Mouse (Mus musculus) G1E (cell line): Measurements from ENCODE around the gene Iqschfp. TPM values are rescaled to one million over a fixed set of nuclear protein-coding genes. Genes with fewer than 3 reads are reported as not detected.

Experiments
- ATAC-seq: 2 replicates; pipeline ENCODE4 v1.8.0; 2016; ENCODE audit warnings: mild to moderate bottlenecking; ENCODE audit not compliant: insufficient number of reproducible peaks, poor library complexity, low FRiP score, severe bottlenecking; ENCODE audit errors: extremely low read depth
- DNase-seq: peaks from one replicate; pipeline ENCODE4 v3.0.0; 2012; ENCODE audit warnings: low spot score
- H3K27me3 ChIP-seq: 2 replicates; pipeline ENCODE4 v1.6.1; 2012; ENCODE audit warnings: mild to moderate bottlenecking, low read length, inconsistent platforms; ENCODE audit not compliant: insufficient read depth
- H3K36me3 ChIP-seq: replicated peaks from 2 replicates; pipeline ENCODE3; 2012; ENCODE audit warnings: mild to moderate bottlenecking, inconsistent platforms
- H3K4me1 ChIP-seq: 2 replicates; pipeline ENCODE4 v1.6.1; 2012; ENCODE audit warnings: low read depth, low read length, inconsistent platforms, mixed read lengths; ENCODE audit not compliant: insufficient read depth
- H3K4me3 ChIP-seq: 2 replicates; pipeline ENCODE4 v1.5.1; 2012; ENCODE audit warnings: low read depth, mild to moderate bottlenecking, inconsistent platforms, low read length, moderate library complexity, mixed read lengths
- H3K9me3 ChIP-seq: replicated peaks from 2 replicates; pipeline ENCODE4 v1.6.1; 2012; ENCODE audit warnings: inconsistent platforms
- CTCF ChIP-seq: IDR thresholded peaks from 2 replicates; pipeline ENCODE4 v1.5.1; 2012; ENCODE audit warnings: low read depth, low read length, inconsistent platforms, mixed read lengths
- GATA1 ChIP-seq: IDR thresholded peaks from 2 replicates; pipeline ENCODE4 v1.6.1; 2012; ENCODE audit warnings: borderline replicate concordance, low read length, inconsistent platforms, mixed read lengths
- GATA2 ChIP-seq: IDR thresholded peaks from 2 replicates; pipeline ENCODE4 v1.6.1; 2012; ENCODE audit warnings: low read depth, low read length, inconsistent platforms, borderline replicate concordance
- POLR2AphosphoS5 ChIP-seq: IDR thresholded peaks from 2 replicates; pipeline ENCODE4 v1.6.1; 2012; ENCODE audit warnings: low read depth, low read length, inconsistent platforms; ENCODE audit not compliant: insufficient replicate concordance
- TAL1 ChIP-seq: conservative IDR thresholded peaks from 2 replicates; pipeline ENCODE4 v1.6.1; 2012; ENCODE audit warnings: low read depth, low read length, inconsistent platforms, mixed read lengths
- polyA plus RNA-seq: library from polyadenylated mRNA; stranded (reverse); fragments of >175 nt; gene quantifications from 2 replicates; pipeline ENCODE4 v1.2.3, GENCODE M21; 2012
- total RNA-seq, 2 experiments: library from RNA; stranded (forward) in 1 of 2; stranded (reverse) in 1 of 2; fragments of 200-1000 nt in 1 of 2; fragments of >200 nt in 1 of 2; fragmentation: Nextera tagmentation in 1 of 2; gene quantifications; 2 replicates each; pipeline ENCODE4 v1.2.3; 2014 to 2017

Iqschfp gene
- total and polyA plus RNA-seq, 3 experiments: not detected

DNA sequence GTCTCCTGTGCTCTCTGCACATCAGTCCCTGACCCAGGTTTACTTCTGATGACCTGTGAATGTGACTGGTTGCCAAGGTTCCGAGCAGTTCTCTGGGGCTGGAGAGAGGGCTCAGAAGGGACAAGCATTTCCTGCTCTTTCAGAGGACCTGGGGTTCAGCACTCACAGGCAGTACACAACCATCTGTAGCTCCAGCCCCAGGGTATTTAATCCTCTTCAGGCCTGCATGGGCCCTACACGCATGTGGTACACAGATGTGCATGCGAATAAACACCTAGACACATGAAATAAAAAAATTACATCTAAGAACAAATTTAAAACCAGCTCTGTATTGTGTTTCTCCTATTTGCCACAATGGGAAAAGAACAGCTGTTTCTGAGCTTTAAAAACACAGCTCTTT lies 676.1 kb downstream of the Iqschfp start:
- ATAC-seq (no peak), DNase-seq (no peak)
- no peaks in the 10 kb centered on the region for H3K36me3 ChIP-seq
- H3K4me3 ChIP-seq: no peak overlapping the region
- no peaks in the 10 kb centered on the region for H3K4me1 ChIP-seq
- TF ChIP-seq POLR2AphosphoS5 (no peak), TAL1 (no peak), GATA1 (no peak), GATA2 (no peak), CTCF (no peak)
- H3K9me3 ChIP-seq: peaks cover 35% of the 10 kb centered on the region
- peaks cover 2% of the 10 kb centered on the region; the same call in 1 of the 2 replicates for H3K27me3 ChIP-seq

DNA sequence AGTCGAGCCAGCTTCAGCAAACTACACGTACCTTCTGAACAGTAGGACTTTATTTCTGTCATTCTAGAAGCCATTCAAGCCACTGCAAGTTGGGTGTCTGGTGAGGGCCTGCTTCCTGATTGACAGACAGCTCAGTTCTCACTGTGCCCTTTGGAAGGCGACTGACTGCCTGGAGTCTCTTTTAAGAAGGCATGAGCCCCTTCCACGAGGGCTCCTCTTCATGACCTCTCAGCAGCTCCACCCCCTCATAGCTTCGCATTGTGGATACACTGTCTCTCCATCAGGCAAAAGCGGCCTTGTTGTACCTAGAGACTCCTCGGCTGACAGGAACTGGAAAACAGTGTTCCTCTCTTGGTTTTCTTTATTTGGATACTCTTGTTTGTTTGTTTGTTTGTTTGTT lies 676.7 kb downstream of the Iqschfp start:
- DNase-seq: no peak
- no peak overlapping the region for H3K4me3 ChIP-seq
- TF ChIP-seq TAL1 (no peak), GATA2 (no peak), POLR2AphosphoS5 (no peak), GATA1 (no peak), CTCF (no peak)
- ATAC-seq: no peak
- no peaks in the 10 kb centered on the region for H3K36me3 ChIP-seq
- peaks cover 38% of the 10 kb centered on the region for H3K9me3 ChIP-seq
- no peaks in the 10 kb centered on the region for H3K4me1 ChIP-seq
- H3K27me3 ChIP-seq: peaks cover 2% of the 10 kb centered on the region; the same call in 1 of the 2 replicates

GRCm38 (mm10) chr3:68570319-68570718 lies 678.3 kb downstream of the Iqschfp start:
- no peak for DNase-seq
- no peaks in the 10 kb centered on the region for H3K36me3 ChIP-seq

DNA sequence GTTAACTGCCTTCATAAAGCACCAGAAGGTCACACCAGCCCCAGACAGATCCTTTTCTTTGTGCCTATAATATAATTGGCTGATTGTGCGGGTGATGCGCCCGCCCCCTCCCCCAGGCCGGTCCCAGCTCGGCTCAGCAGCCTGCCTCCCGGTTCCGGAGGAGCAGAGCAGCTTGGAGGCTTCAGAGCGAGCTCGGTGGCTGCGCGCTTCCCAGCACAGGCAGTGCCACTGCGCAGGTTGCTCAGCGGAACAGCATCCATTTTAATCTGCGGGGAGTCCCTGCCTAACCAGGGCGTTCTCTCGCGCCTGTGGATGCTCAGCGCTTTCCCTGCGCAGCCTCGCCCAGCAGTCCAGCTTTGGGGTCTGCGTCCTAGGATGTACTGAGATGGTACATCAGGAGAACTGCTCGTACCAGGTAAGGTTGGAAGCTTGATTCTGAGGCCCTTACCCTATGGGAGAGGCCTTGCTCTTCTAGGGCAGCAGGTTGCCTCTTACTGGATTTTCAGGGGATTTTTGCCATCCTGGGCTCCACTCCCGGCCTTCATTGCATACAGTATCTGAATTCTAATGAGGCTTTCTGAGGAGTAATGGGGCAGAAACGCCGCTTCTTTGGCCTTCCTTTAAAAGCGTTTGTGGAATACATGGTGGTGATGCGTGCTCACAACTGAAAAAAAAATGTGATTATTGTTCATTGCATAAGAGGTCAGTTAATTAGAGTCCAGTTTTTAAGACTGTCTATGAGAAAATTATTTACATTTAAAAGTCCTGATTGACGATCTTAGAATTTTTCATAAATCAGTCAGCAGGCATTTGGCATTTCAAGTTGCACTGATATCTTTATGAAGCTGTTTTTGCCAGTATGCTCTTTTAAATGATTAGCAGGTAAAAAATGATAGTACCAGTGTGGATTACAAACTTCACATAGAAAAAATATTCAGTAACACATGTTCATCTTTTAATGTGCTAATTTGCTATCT lies 680.5 kb downstream of the Iqschfp start:
- H3K4me3 ChIP-seq: no peak overlapping the region
- ATAC-seq (no peak), DNase-seq (no peak)
- TF ChIP-seq CTCF (no peak), TAL1 (no peak), POLR2AphosphoS5 (no peak), GATA2 (no peak), GATA1 (no peak)
- H3K4me1 ChIP-seq: no peaks in the 10 kb centered on the region
- no peaks in the 10 kb centered on the region for H3K36me3 ChIP-seq
- peaks cover 2% of the 10 kb centered on the region; the same call in 1 of the 2 replicates for H3K27me3 ChIP-seq
- H3K9me3 ChIP-seq: peaks cover 40% of the 10 kb centered on the region

More at GRCm38 (mm10) chr3:68570319-68570718, 678.3 kb downstream of the Iqschfp start:
- peaks cover 37% of the 10 kb centered on the region for H3K9me3 ChIP-seq
- no peaks in the 10 kb centered on the region for H3K4me1 ChIP-seq
- no peak for ATAC-seq
- peaks cover 2% of the 10 kb centered on the region; the same call in 1 of the 2 replicates for H3K27me3 ChIP-seq
- no peak overlapping the region for H3K4me3 ChIP-seq
- no peak for TF ChIP-seq GATA1
- no peak for TF ChIP-seq CTCF
- TF ChIP-seq TAL1: no peak
- TF ChIP-seq POLR2AphosphoS5: no peak
- no peak for TF ChIP-seq GATA2

- no peak for TF ChIP-seq TAL1
- no peak for TF ChIP-seq GATA1
- no peak for TF ChIP-seq GATA2
- TF ChIP-seq POLR2AphosphoS5: no peak
- no peak for TF ChIP-seq CTCF
- ATAC-seq (no peak), DNase-seq (no peak)
These were observed 681.2 kb downstream of the Iqschfp start for GRCm38 (mm10) chr3:68573226-68573624.

DNA sequence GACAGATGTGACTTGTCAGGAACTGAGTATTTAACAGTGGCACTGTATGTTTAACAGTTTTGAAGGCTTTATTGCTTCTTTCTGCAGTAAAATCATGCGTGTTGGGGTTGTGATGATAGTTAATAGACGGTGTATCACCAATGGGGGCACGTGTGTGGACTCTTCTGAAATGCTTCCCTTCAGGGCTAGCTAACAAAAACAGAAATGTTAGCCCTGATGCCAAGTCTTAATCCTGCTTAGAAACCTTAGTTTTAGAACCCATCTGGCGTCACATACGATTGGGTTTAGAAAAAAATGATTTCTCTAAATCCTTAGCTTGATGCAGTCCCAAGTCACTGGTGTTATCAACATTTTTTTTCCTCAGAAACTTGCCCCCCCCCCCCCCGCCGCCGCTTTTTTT lies 682.1 kb downstream of the Iqschfp start:
- ATAC-seq (no peak), DNase-seq (no peak)
- Histone ChIP-seq H3K9me3 (peaks cover 36% of the 10 kb centered on the region), H3K27me3 (peaks cover 2% of the 10 kb centered on the region; the same call in 1 of the 2 replicates), H3K36me3 (no peaks in the 10 kb centered on the region), H3K4me1 (no peaks in the 10 kb centered on the region), H3K4me3 (no peak overlapping the region)
- TF ChIP-seq CTCF: no peak
- no peak for TF ChIP-seq TAL1
- no peak for TF ChIP-seq GATA2
- TF ChIP-seq GATA1: no peak

More at GRCm38 (mm10) chr3:68573226-68573624, 681.2 kb downstream of the Iqschfp start:
- Histone ChIP-seq H3K9me3 (peaks cover 39% of the 10 kb centered on the region), H3K27me3 (peaks cover 2% of the 10 kb centered on the region; the same call in 1 of the 2 replicates), H3K36me3 (no peaks in the 10 kb centered on the region), H3K4me3 (no peak overlapping the region), H3K4me1 (no peaks in the 10 kb centered on the region)
